Mouse (Mus musculus) megakaryocyte, embryonic 14.5 days (primary cell): Measurements from ENCODE around the gene Smim27.

ENCODE experiments used
- FLI1 ChIP-seq: IDR thresholded peaks from 2 replicates; pipeline ENCODE4 v1.6.1; 2012; ENCODE audit warnings: low read length, inconsistent platforms, mixed read lengths
- GATA1 ChIP-seq: IDR thresholded peaks from 3 replicates; pipeline ENCODE4 v1.6.1; 2012; ENCODE audit warnings: mixed read lengths, low read length, inconsistent platforms, borderline replicate concordance

DNA sequence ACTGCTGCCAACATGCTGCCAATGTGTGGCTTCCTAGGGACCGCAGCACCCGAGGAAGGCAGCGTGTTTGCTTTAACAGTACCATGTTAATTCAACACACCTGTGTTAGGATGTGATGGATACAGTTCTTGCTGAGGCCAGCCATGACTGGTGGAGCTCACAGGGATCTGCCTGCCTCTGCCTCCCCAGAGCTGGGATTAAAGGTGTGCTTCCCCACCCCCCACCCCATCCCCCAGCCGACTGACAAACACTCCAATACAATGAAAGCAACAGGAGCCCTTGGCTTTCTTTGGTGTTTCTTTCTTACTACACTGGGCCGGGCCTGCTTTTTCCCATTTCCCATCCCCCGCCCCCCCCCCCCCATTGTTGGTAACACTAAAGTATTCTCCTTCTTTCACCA lies 35.1 kb upstream of the Smim27 start:
- TF ChIP-seq FLI1 (no peak), GATA1 (no peak)
